Mouse (Mus musculus) liver, embryonic 18 days (tissue): Measurements from ENCODE around the gene Faap100. TPM values are rescaled to one million over a fixed set of nuclear protein-coding genes. Genes with fewer than 3 reads are reported as not detected.

Experiments
- polyA plus RNA-seq: library from polyadenylated mRNA; depleted of rRNA; stranded (reverse); fragments of >200 nt; gene quantifications from 2 replicates; pipeline ENCODE4 v1.2.3, GENCODE M21; 2012; rRNA removed

The Faap100 gene
- polyA plus RNA-seq, result 5.6 and 6.2 TPM in 2 replicates

GRCm38 (mm10) chr11:120378611-120379540 is at the start of gene Faap100:
Faap100 (minus strand) TSS chr11:120378764.

GRCm38 (mm10) chr11:120361295-120361694 is 17.3 kb downstream of the Faap100 start, which contains the start of gene Fscn2:
Fscn2 (plus strand) TSS chr11:120361534.

GRCm38 (mm10) chr11:120347791-120348683 is 30.5 kb downstream of the Faap100 start, which contains the start of gene Actg1:
Actg1 (minus strand) TSS chr11:120348542.

Other genes starting within 250 kb of the Faap100 start
- gene Slc38a10, start 227.4 kb downstream of the Faap100 start, polyA plus RNA-seq, result 27.9 and 32.8 TPM in 2 replicates
- 0.88 and 1.3 TPM in 2 replicates for gene Bahcc1, start 145.8 kb downstream of the Faap100 start, polyA plus RNA-seq
- 247 and 252 TPM in 2 replicates for gene Actg1, start 30.2 kb downstream of the Faap100 start, polyA plus RNA-seq
- not detected in 2 replicates for gene Fscn2, start 17.2 kb downstream of the Faap100 start, polyA plus RNA-seq
- 17.2 and 19.2 TPM in 2 replicates for gene Nploc4, start 58.9 kb upstream of the Faap100 start, polyA plus RNA-seq
- not detected in 2 replicates for gene Tspan10, start 63.9 kb upstream of the Faap100 start, polyA plus RNA-seq
- 0.20 and 0.23 TPM in 2 replicates for gene Pde6g, start 74.7 kb upstream of the Faap100 start, polyA plus RNA-seq
- gene Oxld1, start 79.3 kb upstream of the Faap100 start, polyA plus RNA-seq, result 10.7 and 12.5 TPM in 2 replicates
- 10.3 and 12.0 TPM in 2 replicates for gene Ccdc137, start 79.4 kb upstream of the Faap100 start, polyA plus RNA-seq
- 11.1 and 11.7 TPM in 2 replicates for gene Arl16, start 88.8 kb upstream of the Faap100 start, polyA plus RNA-seq
- gene Mrpl12, start 105.8 kb upstream of the Faap100 start, polyA plus RNA-seq, result 72.1 and 77.6 TPM in 2 replicates
- gene Slc25a10, start 113.1 kb upstream of the Faap100 start, polyA plus RNA-seq, result 30.6 and 30.7 TPM in 2 replicates
- 49.1 and 58.0 TPM in 2 replicates for gene Gcgr, start 151.9 kb upstream of the Faap100 start, polyA plus RNA-seq
- 41.8 and 45.5 TPM in 2 replicates for gene Mcrip1, start 171.0 kb upstream of the Faap100 start, polyA plus RNA-seq
- not detected in 2 replicates for gene Ppp1r27, start 172.4 kb upstream of the Faap100 start, polyA plus RNA-seq
- gene P4hb, start 194.5 kb upstream of the Faap100 start, polyA plus RNA-seq, result 432 and 494 TPM in 2 replicates
- gene Arhgdia, start 202.9 kb upstream of the Faap100 start, polyA plus RNA-seq, result 142 and 152 TPM in 2 replicates
- gene Alyref, start 219.6 kb upstream of the Faap100 start, polyA plus RNA-seq, result 49.6 and 60.6 TPM in 2 replicates
- 34.4 and 36.3 TPM in 2 replicates for gene Anapc11, start 219.7 kb upstream of the Faap100 start, polyA plus RNA-seq
- gene Npb, start 229.7 kb upstream of the Faap100 start, polyA plus RNA-seq, result 4.7 TPM in 2 replicates
- 389 and 419 TPM in 2 replicates for gene Pcyt2, start 239.2 kb upstream of the Faap100 start, polyA plus RNA-seq
- gene Sirt7, start 246.5 kb upstream of the Faap100 start, polyA plus RNA-seq, result 30.4 and 32.8 TPM in 2 replicates